Mouse (Mus musculus): ENCODE results near the gene Gm3269.
"Not testable (repeated sequence)": the region's sequence is repeated elsewhere in the genome, so short reads cannot be mapped to it uniquely, and the experiment has no call there.

Gm3269 gene

DNA sequence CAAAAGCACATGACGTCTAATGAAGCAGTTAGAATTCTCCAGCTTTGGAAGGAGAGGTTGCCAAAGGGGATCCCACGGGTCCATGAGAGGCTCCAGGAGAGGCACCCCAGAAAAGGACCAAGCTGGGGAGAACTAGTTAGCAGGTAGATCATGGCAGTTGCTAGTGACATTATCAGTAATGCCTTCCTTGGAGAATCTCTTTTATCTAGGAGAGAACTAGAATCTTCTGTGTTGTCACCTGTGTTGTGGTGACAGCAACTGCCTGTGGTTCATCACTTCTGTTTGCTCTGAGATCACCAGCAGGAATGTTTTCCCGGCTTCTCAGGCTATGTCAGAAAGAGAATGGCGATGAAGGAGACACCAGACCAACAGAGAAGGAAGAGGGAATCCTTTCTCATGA, at the start of gene Gm3269:
Gene Gm3269 (plus strand): TSS at position 301 of the 400 bp plus-strand sequence.
- not testable (repeated sequence) for DNase-seq

DNA sequence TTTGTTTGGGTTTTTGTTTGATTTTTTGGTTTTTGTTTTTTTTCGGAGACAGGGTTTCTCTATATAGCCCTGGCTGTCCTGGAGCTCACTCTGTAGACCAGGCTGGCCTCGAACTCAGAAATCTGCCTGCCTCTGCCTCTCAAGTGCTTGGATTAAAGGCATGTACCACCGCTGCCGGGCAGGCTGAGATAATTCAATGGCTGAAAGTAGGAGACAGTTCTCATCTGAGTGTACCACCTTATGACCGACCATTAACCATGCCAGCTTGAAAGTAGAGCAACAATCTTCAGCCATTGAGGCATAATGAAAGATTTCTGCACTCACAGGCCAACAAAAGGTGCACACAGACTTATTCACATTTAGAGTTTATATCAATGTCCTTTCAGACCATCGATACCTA, 31.5 kb upstream of the Gm3269 start:
- not testable (repeated sequence) for DNase-seq

DNA sequence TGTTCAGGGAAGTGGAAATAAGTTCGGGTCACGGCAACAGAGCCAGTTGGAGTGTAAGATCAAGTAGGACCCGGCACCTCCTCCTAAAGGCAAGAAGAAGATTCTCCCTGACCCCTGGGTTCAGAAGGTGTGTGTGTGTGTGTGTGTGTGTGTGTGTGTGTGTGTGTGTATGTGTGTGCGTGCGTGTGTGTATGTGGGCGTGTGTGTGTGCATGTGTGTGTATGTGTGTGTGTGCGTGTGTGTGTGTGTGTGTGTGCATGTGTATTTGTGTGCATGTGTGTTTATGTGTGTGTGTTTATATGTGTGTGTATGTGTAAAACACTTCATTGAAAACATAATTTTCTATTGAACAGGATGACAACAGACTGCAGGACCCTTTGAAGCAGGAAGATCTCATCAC, 16.0 kb upstream of the Gm3269 start:
- not testable (repeated sequence) for DNase-seq

DNA sequence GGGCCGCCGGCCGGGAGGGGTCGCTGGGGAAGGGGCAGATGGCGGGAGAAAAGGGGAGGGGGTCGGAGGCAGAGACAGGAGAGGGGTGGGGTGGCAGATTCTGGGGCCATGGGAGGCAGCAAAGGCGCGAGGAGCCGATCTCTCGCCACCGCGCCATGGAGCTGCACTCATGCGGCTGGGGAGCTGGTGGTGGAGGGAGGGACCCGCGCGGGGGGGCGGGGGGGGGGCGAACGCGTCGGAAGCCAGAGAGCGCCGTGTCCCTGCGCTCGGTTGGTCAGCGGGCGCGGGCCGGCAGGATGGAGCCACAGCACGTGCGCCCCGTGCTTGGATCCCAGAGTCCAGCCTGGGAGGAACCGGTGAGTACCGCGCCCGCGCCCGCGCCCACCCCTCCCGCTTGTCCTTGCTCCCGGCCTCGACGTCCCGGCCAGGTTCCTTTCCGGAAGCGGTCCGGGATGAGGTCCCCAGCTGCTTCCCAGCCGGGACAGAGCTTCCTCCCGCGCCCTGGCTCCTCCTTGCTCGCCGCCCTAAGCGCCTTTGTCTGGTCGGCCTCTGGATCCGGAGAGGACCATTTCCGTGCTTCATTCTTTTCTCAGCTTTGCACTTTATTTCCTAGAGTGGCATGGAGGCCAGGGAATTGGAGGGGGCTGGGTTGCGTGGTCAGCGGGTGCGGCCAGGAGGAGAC, 17.5 kb downstream of the Gm3269 start, which contains the start of gene Gm3264:
Gene Gm3264 (plus strand): TSS at position 278 of the 682 bp plus-strand sequence.
- DNase-seq = not testable (repeated sequence)

DNA sequence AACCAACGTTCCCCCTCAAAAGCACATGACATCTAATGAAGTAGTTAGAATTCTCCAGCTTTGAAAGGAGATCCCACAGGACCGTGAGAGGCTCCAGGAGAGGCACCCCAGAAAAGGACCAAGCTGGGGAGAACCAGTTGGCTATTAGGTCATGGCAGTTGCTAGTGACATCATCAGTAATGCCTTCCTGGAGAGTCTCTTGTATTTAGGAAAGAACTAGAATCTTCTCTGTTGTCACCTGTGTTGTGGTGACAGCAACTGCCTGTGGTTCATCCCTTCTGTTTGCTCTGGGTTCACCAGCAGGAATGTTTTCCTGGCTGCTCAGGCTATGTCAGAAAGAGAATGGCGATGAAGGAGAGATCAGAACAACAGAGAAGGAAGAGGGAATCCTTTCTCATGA, 54.2 kb downstream of the Gm3269 start, which contains the start of gene Gm3278:
Gene Gm3278 (plus strand): TSS at position 301 of the 400 bp plus-strand sequence.
- not testable (repeated sequence) for DNase-seq
